Mouse (Mus musculus): Measurements from ENCODE around the gene Olfr558. TPM values are rescaled to one million over a fixed set of nuclear protein-coding genes. Genes with fewer than 3 reads are reported as not detected.
A peak's percentile ranks its signal among the peaks of the same experiment; 100 is the strongest.

The Olfr558 gene
- polyA plus RNA-seq, 2 experiments: not detected

- TF ChIP-seq CTCF (IDR thresholded peaks at IDR 0.05; ENCODE audit: low read depth) (no peak), EP300 (IDR thresholded peaks at IDR 0.05; ENCODE audit: low read depth) (no peak)
- Histone ChIP-seq H3K27ac (no peak overlapping the region), H3K4me3 (ENCODE audit: insufficient read depth in 1 of 2, low read depth in 2 of 2, low read length in 2 of 2) (no peak overlapping the region), H3K9ac (replicated peaks) (no peak overlapping the region), H3K36me3 (replicated peaks; ENCODE audit: control insufficient read depth, insufficient read depth, low read depth) (no peaks in the 10 kb centered on the region), H3K4me1 (replicated peaks; ENCODE audit: control insufficient read depth in 2 of 2, insufficient read depth in 2 of 2, low read length in 1 of 2) (no peaks in the 10 kb centered on the region), H3K27me3 (ENCODE audit: control insufficient read depth, insufficient read depth, low read length) (no peaks in the 10 kb centered on the region), H3K9me3 (ENCODE audit: control insufficient read depth, low read length) (no peaks in the 10 kb centered on the region), H3K4me2 (ENCODE audit: low read depth) (no peak overlapping the region)
- no peak for ATAC-seq (ENCODE audit: insufficient read depth)
- no peak for DNase-seq (ENCODE audit: low read depth in 3 of 3, low spot score in 3 of 3)
- WGBS (ENCODE audit: insufficient replicate concordance): 72% methylated on average over 1 of the region's 1 CpGs
These were observed 20.1 kb upstream of the Olfr558 start for GRCm38 (mm10) chr7:102681916-102682315.

GRCm38 (mm10) chr7:102686944-102687501 is 15.0 kb upstream of the Olfr558 start, which contains the start of gene Trim68:
TSS of gene Trim68 (minus strand) at chr7:102687327.
- Histone ChIP-seq H3K9ac (replicated peaks) (0 out of 2 replicates have a peak within 1 kb of the TSS, but pooled peaks have one; percentile 20), H3K27me3 (ENCODE audit: control insufficient read depth, insufficient read depth, low read length) (no peaks in the 10 kb centered on the region), H3K27ac (no peak within 1 kb of the TSS), H3K9me3 (ENCODE audit: control insufficient read depth, low read length) (no peaks in the 10 kb centered on the region), H3K4me3 (ENCODE audit: insufficient read depth in 1 of 2, low read depth in 2 of 2, low read length in 2 of 2) (peak within 1 kb of the TSS; percentile 47 to 53), H3K4me2 (ENCODE audit: low read depth) (peak within 1 kb of the TSS; percentile 72), H3K36me3 (replicated peaks; ENCODE audit: control insufficient read depth, insufficient read depth, low read depth) (no peaks in the 10 kb centered on the region), H3K4me1 (replicated peaks; ENCODE audit: control insufficient read depth in 2 of 2, insufficient read depth in 2 of 2, low read length in 1 of 2) (0 out of 4 replicates have a peak, but pooled peaks cover 0 to 2% of the 10 kb centered on the region in 2 experiments)
- DNase-seq (ENCODE audit: low read depth in 3 of 3, low spot score in 3 of 3): peak; percentile 62 to 72 (median 71)
- 1% methylated on average over 34 of the region's 40 CpGs for WGBS (ENCODE audit: insufficient replicate concordance)
- TF ChIP-seq CTCF (IDR thresholded peaks at IDR 0.05; ENCODE audit: low read depth) (no peak), EP300 (IDR thresholded peaks at IDR 0.05; ENCODE audit: low read depth) (no peak)
- peak; percentile 95 for ATAC-seq (ENCODE audit: insufficient read depth)

- TF ChIP-seq CTCF (IDR thresholded peaks at IDR 0.05; ENCODE audit: low read depth) (peak; percentile 84), EP300 (IDR thresholded peaks at IDR 0.05; ENCODE audit: low read depth) (no peak)
- ATAC-seq (ENCODE audit: insufficient read depth): no peak
- Histone ChIP-seq H3K4me2 (ENCODE audit: low read depth) (no peak within 1 kb of the TSS), H3K9ac (replicated peaks) (no peak within 1 kb of the TSS), H3K4me3 (ENCODE audit: insufficient read depth in 1 of 2, low read depth in 2 of 2, low read length in 2 of 2) (no peak within 1 kb of the TSS), H3K9me3 (ENCODE audit: control insufficient read depth, low read length) (no peaks in the 10 kb centered on the region), H3K36me3 (replicated peaks; ENCODE audit: control insufficient read depth, insufficient read depth, low read depth) (no peaks in the 10 kb centered on the region), H3K27me3 (ENCODE audit: control insufficient read depth, insufficient read depth, low read length) (no peaks in the 10 kb centered on the region), H3K27ac (no peak within 1 kb of the TSS), H3K4me1 (replicated peaks; ENCODE audit: control insufficient read depth in 2 of 2, insufficient read depth in 2 of 2, low read length in 1 of 2) (no peaks in the 10 kb centered on the region)
- 57% methylated on average over 5 of the region's 5 CpGs for WGBS (ENCODE audit: insufficient replicate concordance)
- DNase-seq (ENCODE audit: low read depth in 3 of 3, low spot score in 3 of 3): peak in 1 of 3 experiments; percentile 9
These were observed 6.5 kb upstream of the Olfr558 start, which contains the start of gene Olfr557 for GRCm38 (mm10) chr7:102695358-102696125. TSS of gene Olfr557 (plus strand) at chr7:102695910.

GRCm38 (mm10) chr7:102698461-102698860 is 3.6 kb upstream of the Olfr558 start:
- no peak for ATAC-seq (ENCODE audit: insufficient read depth)
- 66% methylated on average over 7 of the region's 7 CpGs for WGBS (ENCODE audit: insufficient replicate concordance)

GRCm38 (mm10) chr7:102718970-102719369 is 17.0 kb downstream of the Olfr558 start, which contains the start of gene Olfr33:
TSS of gene Olfr33 (minus strand) at chr7:102719070.
- Histone ChIP-seq H3K27me3 (ENCODE audit: control insufficient read depth, insufficient read depth, low read length) (no peaks in the 10 kb centered on the region), H3K27ac (no peak within 1 kb of the TSS), H3K4me3 (ENCODE audit: insufficient read depth in 1 of 2, low read depth in 2 of 2, low read length in 2 of 2) (no peak within 1 kb of the TSS), H3K4me1 (replicated peaks; ENCODE audit: control insufficient read depth in 2 of 2, insufficient read depth in 2 of 2, low read length in 1 of 2) (no peaks in the 10 kb centered on the region), H3K9ac (replicated peaks) (no peak within 1 kb of the TSS), H3K9me3 (ENCODE audit: control insufficient read depth, low read length) (no peaks in the 10 kb centered on the region), H3K4me2 (ENCODE audit: low read depth) (no peak within 1 kb of the TSS), H3K36me3 (replicated peaks; ENCODE audit: control insufficient read depth, insufficient read depth, low read depth) (no peaks in the 10 kb centered on the region)
- WGBS (ENCODE audit: insufficient replicate concordance): 21% methylated on average over 1 of the region's 1 CpGs
- no peak for TF ChIP-seq EP300 (IDR thresholded peaks at IDR 0.05; ENCODE audit: low read depth)
- no peak for TF ChIP-seq CTCF (IDR thresholded peaks at IDR 0.05; ENCODE audit: low read depth)
- DNase-seq (ENCODE audit: low read depth in 3 of 3, low spot score in 3 of 3) (no peak), ATAC-seq (ENCODE audit: insufficient read depth) (no peak)

More at GRCm38 (mm10) chr7:102698461-102698860, 3.6 kb upstream of the Olfr558 start:
- Histone ChIP-seq H3K9me3 (ENCODE audit: control insufficient read depth, low read length) (no peaks in the 10 kb centered on the region), H3K27me3 (ENCODE audit: control insufficient read depth, insufficient read depth, low read length) (no peaks in the 10 kb centered on the region), H3K4me2 (ENCODE audit: low read depth) (no peak overlapping the region), H3K4me3 (ENCODE audit: insufficient read depth in 1 of 2, low read depth in 2 of 2, low read length in 2 of 2) (no peak overlapping the region), H3K27ac (no peak overlapping the region), H3K36me3 (replicated peaks; ENCODE audit: control insufficient read depth, insufficient read depth, low read depth) (no peaks in the 10 kb centered on the region), H3K9ac (replicated peaks) (no peak overlapping the region), H3K4me1 (replicated peaks; ENCODE audit: control insufficient read depth in 2 of 2, insufficient read depth in 2 of 2, low read length in 1 of 2) (no peaks in the 10 kb centered on the region)
- DNase-seq (ENCODE audit: low read depth in 3 of 3, low spot score in 3 of 3): no peak
- TF ChIP-seq CTCF (IDR thresholded peaks at IDR 0.05; ENCODE audit: low read depth) (no peak), EP300 (IDR thresholded peaks at IDR 0.05; ENCODE audit: low read depth) (no peak)
